Mouse (Mus musculus) cortical plate, adult 2 months (tissue): ENCODE results near the gene Fam155a. TPM values are rescaled to one million over a fixed set of nuclear protein-coding genes. Genes with fewer than 3 reads are reported as not detected.

ENCODE experiments used
- H3K27ac ChIP-seq: fragments of 200-500 bp; 2 replicates; pipeline ENCODE4 v1.5.1; 2012; ENCODE audit warnings: low read length, control low read depth, inconsistent platforms; ENCODE audit not compliant: insufficient read depth
- H3K4me1 ChIP-seq: fragments of 200-500 bp; 2 replicates; pipeline ENCODE4 v1.6.1; 2011; ENCODE audit warnings: low read length; ENCODE audit not compliant: control insufficient read depth, insufficient read depth
- H3K4me3 ChIP-seq: fragments of 200-500 bp; 2 replicates; pipeline ENCODE4 v1.5.1; 2011; ENCODE audit warnings: mild to moderate bottlenecking, low read length, control low read depth; ENCODE audit not compliant: insufficient read depth
- CTCF ChIP-seq: fragments of 200-500 bp; IDR thresholded peaks from 2 replicates; pipeline ENCODE4 v1.5.1; 2011; ENCODE audit warnings: mild to moderate bottlenecking, control low read depth, low read length; ENCODE audit not compliant: insufficient read depth; ENCODE audit errors: extremely low read depth
- POLR2A ChIP-seq: fragments of 200-500 bp; IDR thresholded peaks from 2 replicates; pipeline ENCODE4 v1.6.1; 2011; ENCODE audit warnings: mild to moderate bottlenecking, low read length, control low read depth; ENCODE audit not compliant: insufficient read depth; ENCODE audit errors: extremely low read depth
- polyA plus RNA-seq: library from polyadenylated mRNA; depleted of rRNA; stranded (reverse); fragments of >200 nt; gene quantifications from 2 replicates; pipeline ENCODE4 v1.2.3, GENCODE M21; 2012

Fam155a gene
- polyA plus RNA-seq, 1 experiment = 60.2 TPM

DNA sequence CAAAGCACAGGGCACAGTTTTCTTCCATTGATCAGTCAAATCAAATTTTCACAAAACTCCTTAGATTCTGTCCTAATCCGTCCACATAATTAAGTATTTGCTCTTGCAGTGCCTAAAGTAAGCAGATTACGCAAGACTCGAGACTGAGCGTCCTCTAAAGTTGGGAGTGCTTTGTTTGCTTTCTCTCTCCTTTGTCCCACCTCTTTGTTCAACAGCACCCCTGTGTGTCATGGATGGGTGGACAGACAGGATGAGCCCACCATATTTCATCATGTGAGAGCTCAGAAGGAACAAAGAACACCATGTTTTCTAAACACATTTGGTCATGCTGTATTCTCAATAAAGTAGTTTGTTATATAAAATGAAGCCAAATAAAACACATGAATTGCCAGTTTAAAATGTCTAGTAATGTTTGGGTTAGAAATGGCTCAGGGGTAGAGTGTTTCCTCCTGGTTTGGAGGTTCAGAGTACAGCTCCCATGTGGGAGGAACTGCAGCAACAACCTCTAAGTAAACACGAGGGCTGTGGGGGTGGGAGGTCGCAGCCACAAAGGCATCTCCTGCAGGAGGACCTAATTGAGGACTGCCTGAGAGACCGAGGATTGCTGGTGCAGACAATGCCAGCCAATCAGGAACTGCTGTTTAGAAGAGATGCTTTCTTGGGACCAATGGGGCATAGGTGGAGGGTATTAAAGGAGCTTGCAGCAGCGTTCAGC lies 482.8 kb downstream of the Fam155a start:
- Histone ChIP-seq H3K4me1 (no peaks in the 10 kb centered on the region; the same call in 1 of the 2 replicates), H3K4me3 (no peak overlapping the region), H3K27ac (no peak overlapping the region)
- TF ChIP-seq CTCF (no peak), POLR2A (no peak)

DNA sequence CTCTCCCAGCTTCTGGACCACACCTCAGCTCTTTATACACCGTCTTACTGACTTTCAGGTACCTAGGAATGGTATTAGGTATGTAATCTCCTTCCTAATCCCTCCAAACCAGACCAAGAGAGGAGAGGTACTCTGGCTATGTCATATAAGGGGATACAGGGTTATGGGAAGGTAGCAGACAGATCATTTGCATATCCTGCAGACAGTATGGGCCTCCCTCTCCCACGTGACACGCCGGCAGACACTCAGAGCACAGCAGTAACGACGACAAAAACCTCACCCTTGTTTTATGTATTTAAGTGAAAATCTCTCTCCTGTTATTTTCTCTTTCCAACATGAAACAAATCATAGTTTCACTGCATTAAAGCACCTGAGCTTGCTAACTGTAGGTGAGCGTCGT lies 496.8 kb downstream of the Fam155a start:
- no peak for TF ChIP-seq POLR2A
- no peak for TF ChIP-seq CTCF
- no peaks in the 10 kb centered on the region for H3K4me1 ChIP-seq
- no peak overlapping the region for H3K27ac ChIP-seq
- H3K4me3 ChIP-seq = no peak overlapping the region

DNA sequence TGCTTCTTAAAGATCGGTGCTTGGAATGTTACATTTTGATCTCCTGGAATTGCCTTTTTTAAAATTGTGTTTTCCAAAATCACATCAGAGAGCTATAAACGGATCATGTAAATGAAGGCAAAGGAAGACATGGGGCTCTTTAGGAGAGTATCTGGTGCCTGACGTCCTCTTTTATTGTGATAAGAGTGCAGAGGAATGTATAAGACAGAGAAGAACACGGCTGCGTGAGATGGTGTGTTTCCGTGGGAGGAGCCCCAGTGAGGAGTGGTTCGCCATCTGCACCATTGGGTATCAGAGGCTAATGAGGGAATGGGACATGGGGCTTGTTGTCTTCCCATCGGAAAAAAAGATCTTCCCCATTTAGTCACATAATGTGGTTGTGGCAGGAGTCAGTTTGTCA lies 506.6 kb downstream of the Fam155a start:
- TF ChIP-seq POLR2A (no peak), CTCF (no peak)
- no peak overlapping the region; the same call in 1 of the 2 replicates for H3K27ac ChIP-seq
- no peaks in the 10 kb centered on the region; the same call in 1 of the 2 replicates for H3K4me1 ChIP-seq
- no peak overlapping the region for H3K4me3 ChIP-seq

DNA sequence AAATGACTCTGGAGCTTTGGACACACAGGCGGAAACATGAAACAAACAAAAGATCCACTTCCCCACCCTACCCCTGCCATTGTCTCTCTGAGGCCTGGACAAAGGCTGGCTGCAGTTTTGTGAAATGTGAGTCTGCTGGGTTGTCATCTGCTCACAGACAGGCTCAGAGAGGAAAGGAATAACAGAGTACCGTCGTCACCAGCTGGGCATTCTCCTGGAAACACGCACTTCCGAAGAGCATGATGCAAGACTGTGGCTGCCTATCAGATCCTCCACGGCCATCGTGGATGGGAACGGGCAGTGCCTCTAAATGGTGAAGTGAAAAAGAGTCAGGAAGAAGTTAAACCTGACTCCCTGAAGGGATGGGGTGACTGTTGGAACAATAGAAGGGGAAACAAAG lies 509.4 kb downstream of the Fam155a start:
- TF ChIP-seq POLR2A = no peak
- TF ChIP-seq CTCF = no peak
- Histone ChIP-seq H3K4me1 (no peaks in the 10 kb centered on the region; the same call in 1 of the 2 replicates), H3K27ac (no peak overlapping the region), H3K4me3 (no peak overlapping the region)

DNA sequence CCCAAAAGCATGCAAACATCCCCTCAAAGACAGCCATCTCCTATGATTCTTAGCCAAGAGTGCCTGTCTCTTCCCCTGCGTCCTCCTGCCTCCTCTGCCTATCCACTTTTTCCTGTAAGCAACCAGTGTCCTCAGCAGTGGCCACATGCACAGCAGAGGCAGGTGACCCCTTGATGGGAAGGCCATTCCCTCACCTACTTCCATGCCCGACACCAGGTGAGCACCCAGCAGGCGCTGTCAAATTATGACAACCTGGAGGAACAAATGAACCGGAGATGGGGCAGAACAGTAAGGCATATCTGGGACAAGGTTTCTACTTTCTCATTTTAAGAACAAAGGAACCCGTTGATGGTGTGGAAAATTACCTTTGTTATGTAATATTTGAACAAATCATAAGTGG lies 515.6 kb downstream of the Fam155a start:
- Histone ChIP-seq H3K4me3 (no peak overlapping the region), H3K4me1 (peaks cover 3% of the 10 kb centered on the region; the same call in 1 of the 2 replicates), H3K27ac (no peak overlapping the region)
- no peak for TF ChIP-seq CTCF
- no peak for TF ChIP-seq POLR2A

DNA sequence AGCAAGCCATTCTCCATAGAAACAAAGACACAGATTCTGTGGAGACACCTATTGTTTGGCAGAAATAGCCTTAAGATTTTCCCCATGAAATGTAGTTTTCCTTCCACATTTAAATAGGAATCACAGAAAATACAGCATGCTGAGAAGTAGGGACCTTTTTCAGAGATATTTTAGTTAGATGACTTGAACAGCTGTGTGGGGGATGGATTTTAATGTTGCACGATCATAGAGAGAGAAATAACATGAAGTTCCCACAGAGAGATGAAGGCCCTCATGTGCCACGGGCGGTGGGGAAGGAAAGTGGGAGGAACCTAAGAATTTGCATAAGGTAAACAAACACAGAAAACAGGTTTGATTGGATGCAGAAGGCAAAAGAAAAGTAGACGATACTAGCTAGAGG lies 518.0 kb downstream of the Fam155a start:
- Histone ChIP-seq H3K4me1 (peaks cover 3% of the 10 kb centered on the region), H3K4me3 (no peak overlapping the region), H3K27ac (no peak overlapping the region)
- TF ChIP-seq CTCF (no peak), POLR2A (no peak)

DNA sequence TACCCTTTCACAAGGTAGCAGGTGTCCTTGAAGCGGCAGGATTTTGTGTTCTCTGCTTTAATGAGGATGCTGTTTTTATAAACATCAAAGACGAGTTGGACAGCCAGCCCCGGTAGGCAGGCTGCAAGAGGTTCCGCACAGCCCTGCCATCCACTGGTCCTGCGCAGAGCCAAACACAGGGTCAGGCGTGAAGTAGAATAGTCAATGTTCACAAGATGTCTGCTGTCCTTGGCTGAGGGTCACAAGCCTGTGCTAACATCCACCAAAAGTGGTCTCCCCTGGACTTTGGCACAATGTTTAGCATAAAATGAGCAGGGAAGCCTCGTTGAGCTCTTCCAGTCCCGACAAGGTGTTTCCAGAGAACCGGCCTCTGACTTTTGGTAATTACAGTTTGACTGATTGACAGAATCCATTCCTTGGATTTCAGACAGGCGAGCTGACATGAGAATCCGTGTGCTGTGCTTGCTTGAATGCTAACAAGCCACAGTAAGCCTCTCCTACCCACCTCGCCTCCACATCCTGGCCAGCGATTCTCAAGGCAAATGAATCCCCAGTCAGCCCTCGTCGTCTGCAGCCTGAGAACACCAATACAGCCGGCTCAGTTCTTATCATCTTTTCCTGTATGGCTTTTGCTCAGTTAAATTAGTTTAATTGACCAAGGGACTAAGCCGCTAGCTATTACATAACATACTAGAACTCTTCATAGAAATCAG lies 522.7 kb downstream of the Fam155a start:
- TF ChIP-seq CTCF = no peak
- TF ChIP-seq POLR2A = 0 out of 2 replicates have a peak, but pooled peaks have one; percentile 28
- Histone ChIP-seq H3K4me3 (no peak overlapping the region), H3K27ac (no peak overlapping the region), H3K4me1 (peaks cover 1% of the 10 kb centered on the region; the same call in 1 of the 2 replicates)

DNA sequence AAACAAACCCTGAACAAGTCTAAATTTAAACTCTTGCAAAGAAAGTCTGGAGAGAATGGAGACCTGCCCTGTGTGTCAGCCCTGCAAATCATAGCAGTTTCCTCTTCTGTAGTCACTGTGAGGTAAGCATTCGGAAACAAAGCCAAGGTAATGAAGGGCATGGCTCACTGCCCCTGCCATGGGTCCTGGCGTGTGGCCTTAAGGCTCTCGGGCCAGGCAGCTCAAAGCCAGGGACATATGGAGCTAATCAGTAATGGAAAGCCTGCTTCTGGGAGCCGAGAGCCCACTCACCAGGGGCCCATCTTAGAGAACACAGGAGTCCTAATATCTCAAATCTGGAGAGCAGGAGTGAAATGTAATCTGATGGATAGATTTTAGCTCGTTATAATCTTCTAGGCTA lies 525.0 kb downstream of the Fam155a start:
- Histone ChIP-seq H3K4me3 (no peak overlapping the region), H3K4me1 (peaks cover 1% of the 10 kb centered on the region; the same call in 1 of the 2 replicates), H3K27ac (no peak overlapping the region)
- TF ChIP-seq CTCF = no peak
- TF ChIP-seq POLR2A = no peak

DNA sequence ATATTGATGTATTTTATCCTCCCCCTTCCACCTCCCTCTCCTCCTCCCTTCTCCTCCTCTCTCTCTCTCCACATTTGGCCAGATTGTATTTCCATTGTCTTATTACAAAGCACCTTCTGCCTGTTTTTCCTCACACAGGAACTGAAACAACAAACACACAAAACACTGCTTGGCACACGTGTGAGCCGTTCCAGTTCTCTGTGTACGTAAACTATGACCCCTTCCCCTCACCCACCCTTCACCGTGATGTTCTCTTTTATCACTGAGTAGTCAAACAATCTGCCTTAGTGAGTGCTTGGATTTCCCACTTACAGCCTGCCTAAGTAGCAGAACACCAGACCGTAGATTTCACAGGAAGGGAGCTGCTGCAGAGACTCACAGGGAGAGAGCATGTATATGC lies 530.0 kb downstream of the Fam155a start:
- TF ChIP-seq CTCF (no peak), POLR2A (no peak)
- H3K27ac ChIP-seq = no peak overlapping the region
- peaks cover 4% of the 10 kb centered on the region; the same call in 1 of the 2 replicates for H3K4me1 ChIP-seq
- H3K4me3 ChIP-seq = no peak overlapping the region

DNA sequence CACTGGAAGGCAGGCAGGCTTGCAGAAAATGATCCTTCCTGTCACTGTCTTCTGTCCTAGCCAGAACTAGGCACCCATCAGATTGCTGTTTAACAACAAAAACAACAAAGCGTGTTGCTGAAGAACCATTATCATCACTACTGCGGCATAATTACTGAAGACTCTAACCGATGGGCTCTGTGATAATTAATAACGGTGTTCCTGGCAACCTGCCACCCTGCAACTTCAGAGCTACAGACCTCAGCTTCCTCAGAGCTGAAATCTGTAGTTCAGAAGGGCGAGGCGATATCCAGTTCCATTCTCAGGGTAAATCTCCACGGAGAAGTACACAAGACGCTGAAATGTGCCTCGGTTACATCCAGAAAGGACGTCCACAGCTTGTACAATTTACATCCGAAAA lies 531.2 kb downstream of the Fam155a start:
- Histone ChIP-seq H3K4me3 (no peak overlapping the region), H3K4me1 (peaks cover 7% of the 10 kb centered on the region), H3K27ac (no peak overlapping the region)
- TF ChIP-seq CTCF (no peak), POLR2A (no peak)
